Mouse (Mus musculus) C2C12 (cell line): Measurements from ENCODE around the gene Acap1. TPM values are rescaled to one million over a fixed set of nuclear protein-coding genes. Genes with fewer than 3 reads are reported as not detected.
A peak's percentile ranks its signal among the peaks of the same experiment; 100 is the strongest.

Experiments
- H3K27me3 ChIP-seq: one replicate; pipeline ENCODE4 v1.6.1; 2011; ENCODE audit not compliant: control insufficient read depth, insufficient read depth, insufficient read length
- H3K36me3 ChIP-seq: one replicate; pipeline ENCODE4 v1.6.1; 2011; ENCODE audit not compliant: control insufficient read depth, insufficient read depth
- H3K4me3 ChIP-seq: one replicate; pipeline ENCODE4 v1.5.1; 2011; ENCODE audit warnings: mild to moderate bottlenecking, control low read depth; ENCODE audit not compliant: poor library complexity, insufficient read depth, severe bottlenecking
- H3K79me2 ChIP-seq: one replicate; pipeline ENCODE4 v1.6.1; 2011; ENCODE audit not compliant: control insufficient read depth, insufficient read depth
- H3K79me3 ChIP-seq: one replicate; pipeline ENCODE4 v1.6.1; 2011; ENCODE audit warnings: low read depth, control low read depth
- H3ac ChIP-seq: one replicate; pipeline ENCODE3; 2011; ENCODE audit warnings: low read depth; ENCODE audit not compliant: control insufficient read depth, insufficient read length
- CEBPB ChIP-seq: IDR thresholded peaks from one replicate; pipeline ENCODE4 v1.6.1; 2011; ENCODE audit warnings: low read depth, mild to moderate bottlenecking, control low read depth, moderate library complexity
- CTCF ChIP-seq: IDR thresholded peaks from one replicate; pipeline ENCODE4 v1.5.1; 2011; ENCODE audit not compliant: control insufficient read depth, insufficient read depth, insufficient read length
- FOSL1 ChIP-seq: IDR thresholded peaks from one replicate; pipeline ENCODE4 v1.8.0; 2011; ENCODE audit warnings: mild to moderate bottlenecking, low read length; ENCODE audit not compliant: poor library complexity, insufficient read depth, severe bottlenecking
- MAX ChIP-seq: IDR thresholded peaks from one replicate; pipeline ENCODE4 v1.6.1; 2011; ENCODE audit warnings: mild to moderate bottlenecking, control low read depth
- MYOD1 ChIP-seq: IDR thresholded peaks from one replicate; pipeline ENCODE4 v1.6.1; 2011; ENCODE audit warnings: low read depth; ENCODE audit not compliant: control insufficient read depth, insufficient read length
- MYOG ChIP-seq: IDR thresholded peaks from one replicate; pipeline ENCODE4 v1.6.1; 2011; ENCODE audit not compliant: control insufficient read depth, insufficient read length; ENCODE audit errors: extremely low read depth
- USF1 ChIP-seq: IDR thresholded peaks from one replicate; pipeline ENCODE4 v1.6.1; 2011; ENCODE audit warnings: low read depth, mild to moderate bottlenecking, control low read depth, moderate library complexity
- polyA plus RNA-seq: library from polyadenylated mRNA; unstranded; fragments of >200 nt; fragmentation: generic; extraction: Trizol; gene quantifications from one replicate; pipeline ENCODE4 v1.2.1, GENCODE M21; 2012; ENCODE audit warnings: missing spikeins

The Acap1 gene
- polyA plus RNA-seq, 1 experiment = 0.21 TPM

GRCm38 (mm10) chr11:69854680-69855079 is 40.7 kb downstream of the Acap1 start:
- H3K79me3 ChIP-seq = no peaks in the 10 kb centered on the region
- H3ac ChIP-seq = no peak overlapping the region
- TF ChIP-seq CEBPB = no peak
- no peak for TF ChIP-seq MYOG
- H3K4me3 ChIP-seq = no peak overlapping the region
- no peaks in the 10 kb centered on the region for H3K79me2 ChIP-seq
- H3K27me3 ChIP-seq = peaks cover 8% of the 10 kb centered on the region
- H3K36me3 ChIP-seq = peaks cover 22% of the 10 kb centered on the region

- Histone ChIP-seq H3K36me3 (peaks cover 28% of the 10 kb centered on the region), H3ac (no peak overlapping the region), H3K79me2 (no peaks in the 10 kb centered on the region), H3K27me3 (peaks cover 8% of the 10 kb centered on the region), H3K4me3 (no peak overlapping the region), H3K79me3 (no peaks in the 10 kb centered on the region)
- peak; percentile 87 for TF ChIP-seq USF1
- TF ChIP-seq FOSL1 = no peak
These were observed 41.3 kb downstream of the Acap1 start for GRCm38 (mm10) chr11:69853994-69854393.

GRCm38 (mm10) chr11:69850754-69851153 is 44.6 kb downstream of the Acap1 start:
- Histone ChIP-seq H3K36me3 (peaks cover 45% of the 10 kb centered on the region), H3K79me2 (peaks cover 22% of the 10 kb centered on the region), H3K4me3 (no peak overlapping the region), H3K27me3 (no peaks in the 10 kb centered on the region), H3ac (no peak overlapping the region), H3K79me3 (peaks cover 2% of the 10 kb centered on the region)
- TF ChIP-seq CTCF = no peak
- TF ChIP-seq MYOD1 = no peak
- no peak for TF ChIP-seq FOSL1
- TF ChIP-seq MYOG = no peak
- no peak for TF ChIP-seq USF1
- no peak for TF ChIP-seq MAX
- TF ChIP-seq CEBPB = no peak

- Histone ChIP-seq H3K79me2 (peaks cover 22% of the 10 kb centered on the region), H3K4me3 (no peak overlapping the region), H3K27me3 (no peaks in the 10 kb centered on the region), H3ac (no peak overlapping the region), H3K79me3 (peaks cover 2% of the 10 kb centered on the region), H3K36me3 (peaks cover 45% of the 10 kb centered on the region)
- TF ChIP-seq USF1 (no peak), MAX (no peak), MYOD1 (no peak), CEBPB (no peak), CTCF (no peak), MYOG (no peak), FOSL1 (no peak)
These were observed 45.5 kb downstream of the Acap1 start for GRCm38 (mm10) chr11:69849884-69850283.

- Histone ChIP-seq H3ac (no peak overlapping the region), H3K27me3 (no peaks in the 10 kb centered on the region), H3K36me3 (peaks cover 45% of the 10 kb centered on the region), H3K4me3 (no peak overlapping the region), H3K79me2 (peaks cover 22% of the 10 kb centered on the region), H3K79me3 (peaks cover 2% of the 10 kb centered on the region)
- TF ChIP-seq CTCF (no peak), USF1 (no peak), MAX (no peak), MYOD1 (no peak), CEBPB (no peak), FOSL1 (no peak), MYOG (no peak)
These were observed 46.2 kb downstream of the Acap1 start for GRCm38 (mm10) chr11:69849128-69849527.

GRCm38 (mm10) chr11:69848021-69848420 is 47.3 kb downstream of the Acap1 start:
- TF ChIP-seq MYOD1 (no peak), CEBPB (no peak), CTCF (no peak), USF1 (no peak), MAX (no peak), FOSL1 (no peak), MYOG (no peak)
- Histone ChIP-seq H3ac (no peak overlapping the region), H3K79me3 (peaks cover 2% of the 10 kb centered on the region), H3K79me2 (peaks cover 22% of the 10 kb centered on the region), H3K27me3 (no peaks in the 10 kb centered on the region), H3K36me3 (peaks cover 45% of the 10 kb centered on the region), H3K4me3 (no peak overlapping the region)
